Mouse (Mus musculus) limb, embryonic 10.5 days (tissue): ENCODE data around the gene Pacrg. TPM values are rescaled to one million over a fixed set of nuclear protein-coding genes. Genes with fewer than 3 reads are reported as not detected.

Experiments used
- DNase-seq: peaks from one replicate; pipeline ENCODE4 v3.0.0-alpha.2; 2017; ENCODE audit warnings: low spot score
- H3K27ac ChIP-seq: fragments of 300-500 bp; sonication (generic); 2 replicates; pipeline ENCODE4 v1.5.1; 2016; ENCODE audit warnings: mild to moderate bottlenecking
- H3K27me3 ChIP-seq: fragments of 300-500 bp; sonication (generic); 2 replicates; pipeline ENCODE4 v1.6.1; 2016; ENCODE audit warnings: low read depth, mild to moderate bottlenecking; ENCODE audit not compliant: poor library complexity, severe bottlenecking
- H3K36me3 ChIP-seq: fragments of 300-500 bp; sonication (generic); 2 replicates; pipeline ENCODE4 v1.6.1; 2016; ENCODE audit warnings: mild to moderate bottlenecking, moderate library complexity
- H3K4me1 ChIP-seq: fragments of 300-500 bp; sonication (generic); 2 replicates; pipeline ENCODE4 v1.6.1; 2016
- H3K4me3 ChIP-seq: fragments of 300-500 bp; sonication (generic); 2 replicates; pipeline ENCODE4 v1.5.1; 2016; ENCODE audit warnings: mild to moderate bottlenecking, moderate library complexity
- H3K9me3 ChIP-seq: fragments of 300-500 bp; sonication (generic); replicated peaks from 2 replicates; pipeline ENCODE4 v1.6.1; 2016; ENCODE audit warnings: mild to moderate bottlenecking
- WGBS: fragments of 180-500 bp; shearing (Covaris S2); methylation state at CpG from one replicate; pipeline ENCODE4 v1.1.7; 2016; 5-methylcytosine and 5-hydroxymethylcytosine counted together
- polyA plus RNA-seq: library from polyadenylated mRNA; unstranded; fragments of >200 nt; fragmentation: Nextera tagmentation; extraction: Ambion mirVana; gene quantifications from 2 replicates; pipeline ENCODE4 v1.2.1, GENCODE M21; 2016

The Pacrg gene
- polyA plus RNA-seq, 1 experiment from 2014 or later = 1.3 TPM

DNA sequence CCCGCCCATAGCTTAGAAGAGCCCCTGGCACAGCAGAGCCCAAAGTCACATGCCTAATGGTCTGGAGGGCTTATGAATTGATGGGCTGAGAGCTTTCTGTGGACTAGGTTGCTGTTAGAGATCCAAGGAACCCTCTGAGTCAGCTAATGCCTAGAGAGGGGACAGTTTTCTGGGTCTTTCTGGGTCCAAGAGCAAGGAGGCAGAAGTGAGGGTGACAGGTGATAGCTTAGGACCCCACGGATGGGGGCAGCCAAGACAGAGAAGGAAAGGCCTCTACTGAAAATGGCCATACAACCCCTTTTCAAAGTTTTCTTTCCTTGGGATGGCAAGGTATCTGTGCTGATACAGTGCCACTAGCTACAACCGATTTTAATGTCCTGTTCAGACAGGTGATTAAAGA, 399.1 kb downstream of the Pacrg start:
- no peaks in the 10 kb centered on the region for H3K36me3 ChIP-seq
- H3K4me1 ChIP-seq = peaks cover 7% of the 10 kb centered on the region
- H3K27me3 ChIP-seq = no peaks in the 10 kb centered on the region
- 76% methylated on average over 3 of the region's 3 CpGs for WGBS
- no peak for DNase-seq
- no peak overlapping the region for H3K27ac ChIP-seq
- H3K4me3 ChIP-seq = no peak overlapping the region
- no peaks in the 10 kb centered on the region for H3K9me3 ChIP-seq

- Histone ChIP-seq H3K27ac (no peak overlapping the region), H3K4me3 (no peak overlapping the region), H3K9me3 (no peaks in the 10 kb centered on the region), H3K27me3 (no peaks in the 10 kb centered on the region), H3K4me1 (peaks cover 7% of the 10 kb centered on the region), H3K36me3 (no peaks in the 10 kb centered on the region)
- 78% methylated on average over 8 of the region's 8 CpGs for WGBS
- no peak for DNase-seq
Measured at GRCm38 (mm10) chr17:10439815-10440214, 400.3 kb downstream of the Pacrg start.

GRCm38 (mm10) chr17:10434867-10435266, 405.2 kb downstream of the Pacrg start:
- Histone ChIP-seq H3K4me1 (no peaks in the 10 kb centered on the region), H3K36me3 (no peaks in the 10 kb centered on the region), H3K4me3 (no peak overlapping the region), H3K9me3 (no peaks in the 10 kb centered on the region), H3K27me3 (no peaks in the 10 kb centered on the region), H3K27ac (no peak overlapping the region)
- WGBS = 48% methylated on average over 1 of the region's 1 CpGs
- no peak for DNase-seq

- no peaks in the 10 kb centered on the region for H3K36me3 ChIP-seq
- WGBS = 92% methylated on average over 7 of the region's 7 CpGs
Measured at GRCm38 (mm10) chr17:10432525-10433180, 407.5 kb downstream of the Pacrg start.

DNA sequence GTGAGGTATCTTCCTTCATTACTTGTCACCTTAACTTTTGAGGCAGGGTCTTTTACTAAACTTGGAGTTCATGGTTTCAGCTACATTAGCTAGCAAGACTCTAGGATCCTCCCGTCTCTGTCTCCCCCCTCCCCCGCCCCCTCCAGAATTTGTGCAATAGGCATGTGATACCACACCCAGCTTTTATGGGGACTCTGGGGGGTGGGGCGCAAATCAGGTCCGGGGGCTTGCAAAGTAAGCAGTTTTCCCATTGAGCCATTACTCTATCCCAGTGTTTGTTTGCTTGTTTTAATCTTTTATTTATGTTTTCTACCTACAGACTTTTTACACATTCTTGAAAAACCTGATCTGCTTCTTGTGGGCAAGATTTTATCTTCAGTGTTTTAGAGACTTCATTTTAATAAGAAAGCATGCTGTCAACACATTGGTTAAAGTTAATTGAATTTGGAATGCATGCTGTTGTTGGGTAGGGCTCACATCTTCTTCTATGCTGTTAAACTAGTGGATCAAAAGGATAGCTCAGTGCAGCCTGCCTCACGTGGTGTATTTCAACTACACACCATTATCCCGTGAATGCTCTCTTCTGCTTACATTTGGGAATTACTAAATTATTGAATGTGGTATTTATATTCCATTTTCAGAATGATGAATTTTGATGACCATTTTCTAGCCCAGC, 408.1 kb downstream of the Pacrg start:
- no peaks in the 10 kb centered on the region for H3K27me3 ChIP-seq
- no peaks in the 10 kb centered on the region for H3K9me3 ChIP-seq
- H3K36me3 ChIP-seq = no peaks in the 10 kb centered on the region
- no peak overlapping the region for H3K4me3 ChIP-seq
- WGBS = 64% methylated on average over 6 of the region's 6 CpGs
- H3K27ac ChIP-seq = no peak overlapping the region
- DNase-seq = no peak
- no peaks in the 10 kb centered on the region for H3K4me1 ChIP-seq

More at GRCm38 (mm10) chr17:10432525-10433180, 407.5 kb downstream of the Pacrg start:
- Histone ChIP-seq H3K9me3 (no peaks in the 10 kb centered on the region), H3K4me1 (no peaks in the 10 kb centered on the region), H3K4me3 (no peak overlapping the region), H3K27ac (no peak overlapping the region), H3K27me3 (no peaks in the 10 kb centered on the region)
- DNase-seq = no peak

DNA sequence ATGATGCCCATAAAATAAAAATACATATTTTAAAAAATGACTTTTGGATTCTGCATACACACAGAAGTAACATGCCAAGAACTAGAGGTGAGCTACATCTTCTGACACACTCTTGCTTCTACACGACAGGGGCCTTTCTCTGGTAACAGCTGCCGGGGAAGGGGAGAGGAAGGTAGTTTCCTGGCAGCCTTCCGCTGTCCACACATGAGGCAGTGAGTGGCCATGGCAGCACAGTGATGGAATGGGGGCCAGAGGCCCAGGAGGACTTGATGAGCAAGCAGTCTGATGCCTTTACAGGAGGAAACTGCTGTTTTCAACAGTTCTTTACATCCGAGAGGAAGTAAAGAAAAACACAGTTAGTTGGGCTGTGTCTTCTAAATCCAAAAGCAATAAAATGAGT, 409.3 kb downstream of the Pacrg start:
- H3K27me3 ChIP-seq = no peaks in the 10 kb centered on the region
- no peaks in the 10 kb centered on the region for H3K9me3 ChIP-seq
- H3K4me3 ChIP-seq = no peak overlapping the region
- 81% methylated on average over 4 of the region's 4 CpGs for WGBS
- no peak for DNase-seq
- 0 out of 2 replicates have a peak, but pooled peaks cover under 1% of the 10 kb centered on the region for H3K4me1 ChIP-seq
- no peak overlapping the region for H3K27ac ChIP-seq
- no peaks in the 10 kb centered on the region for H3K36me3 ChIP-seq

GRCm38 (mm10) chr17:10429406-10429805, 410.7 kb downstream of the Pacrg start:
- Histone ChIP-seq H3K27me3 (no peaks in the 10 kb centered on the region), H3K4me3 (no peak overlapping the region), H3K9me3 (no peaks in the 10 kb centered on the region), H3K4me1 (0 out of 2 replicates have a peak, but pooled peaks cover 2% of the 10 kb centered on the region), H3K27ac (no peak overlapping the region), H3K36me3 (no peaks in the 10 kb centered on the region)
- WGBS = 89% methylated on average over 11 of the region's 11 CpGs
- no peak for DNase-seq

- Histone ChIP-seq H3K4me3 (no peak overlapping the region), H3K9me3 (no peaks in the 10 kb centered on the region), H3K27me3 (no peaks in the 10 kb centered on the region), H3K27ac (no peak overlapping the region), H3K4me1 (0 out of 2 replicates have a peak, but pooled peaks cover 2% of the 10 kb centered on the region), H3K36me3 (no peaks in the 10 kb centered on the region)
- 85% methylated on average over 5 of the region's 5 CpGs for WGBS
- DNase-seq = no peak
Measured at GRCm38 (mm10) chr17:10425311-10425710, 414.8 kb downstream of the Pacrg start.

- H3K4me3 ChIP-seq = no peak overlapping the region
- no peak overlapping the region for H3K27ac ChIP-seq
- no peaks in the 10 kb centered on the region for H3K27me3 ChIP-seq
- no peaks in the 10 kb centered on the region for H3K36me3 ChIP-seq
- WGBS = 78% methylated on average over 7 of the region's 7 CpGs
- H3K4me1 ChIP-seq = no peaks in the 10 kb centered on the region
- no peak for DNase-seq
- no peaks in the 10 kb centered on the region for H3K9me3 ChIP-seq
Measured at GRCm38 (mm10) chr17:10417558-10418253, 422.4 kb downstream of the Pacrg start.

DNA sequence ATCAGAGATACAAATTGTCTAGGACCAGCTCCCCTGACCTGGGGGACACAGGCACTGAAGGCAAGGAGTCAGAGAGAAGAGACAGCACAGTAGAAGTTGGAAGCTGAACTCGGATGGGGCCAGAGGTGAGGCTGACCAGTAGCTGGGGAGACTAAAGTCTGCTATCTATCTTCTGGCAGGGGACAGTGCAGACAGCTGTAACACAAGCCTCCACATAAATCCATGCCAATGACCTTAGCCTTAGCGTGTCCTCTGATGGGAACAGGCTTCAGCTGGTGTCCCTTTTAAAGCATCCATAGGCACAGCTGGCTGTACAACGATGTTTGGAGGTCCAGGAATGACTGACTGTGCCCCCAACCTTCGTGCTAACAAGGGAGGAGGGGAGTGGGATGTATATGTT, 423.1 kb downstream of the Pacrg start:
- Histone ChIP-seq H3K27me3 (no peaks in the 10 kb centered on the region), H3K4me1 (no peaks in the 10 kb centered on the region), H3K4me3 (no peak overlapping the region), H3K9me3 (no peaks in the 10 kb centered on the region), H3K27ac (no peak overlapping the region), H3K36me3 (no peaks in the 10 kb centered on the region)
- 61% methylated on average over 4 of the region's 4 CpGs for WGBS
- DNase-seq = no peak

- H3K36me3 ChIP-seq = no peaks in the 10 kb centered on the region
- no peak for DNase-seq
- no peaks in the 10 kb centered on the region for H3K27me3 ChIP-seq
- no peak overlapping the region for H3K27ac ChIP-seq
- H3K9me3 ChIP-seq = no peaks in the 10 kb centered on the region
- no peaks in the 10 kb centered on the region for H3K4me1 ChIP-seq
- H3K4me3 ChIP-seq = no peak overlapping the region
- 91% methylated on average over 4 of the region's 4 CpGs for whole genome bisulfite sequencing
Measured at GRCm38 (mm10) chr17:10416101-10416500, 424.0 kb downstream of the Pacrg start.

- DNase-seq = no peak
- 89% methylated on average over 4 of the region's 4 CpGs for WGBS
- H3K4me3 ChIP-seq = no peak overlapping the region
- no peaks in the 10 kb centered on the region for H3K9me3 ChIP-seq
- no peaks in the 10 kb centered on the region for H3K36me3 ChIP-seq
- no peaks in the 10 kb centered on the region for H3K27me3 ChIP-seq
- no peaks in the 10 kb centered on the region for H3K4me1 ChIP-seq
- H3K27ac ChIP-seq = no peak overlapping the region
Measured at GRCm38 (mm10) chr17:10414383-10414782, 425.7 kb downstream of the Pacrg start.

DNA sequence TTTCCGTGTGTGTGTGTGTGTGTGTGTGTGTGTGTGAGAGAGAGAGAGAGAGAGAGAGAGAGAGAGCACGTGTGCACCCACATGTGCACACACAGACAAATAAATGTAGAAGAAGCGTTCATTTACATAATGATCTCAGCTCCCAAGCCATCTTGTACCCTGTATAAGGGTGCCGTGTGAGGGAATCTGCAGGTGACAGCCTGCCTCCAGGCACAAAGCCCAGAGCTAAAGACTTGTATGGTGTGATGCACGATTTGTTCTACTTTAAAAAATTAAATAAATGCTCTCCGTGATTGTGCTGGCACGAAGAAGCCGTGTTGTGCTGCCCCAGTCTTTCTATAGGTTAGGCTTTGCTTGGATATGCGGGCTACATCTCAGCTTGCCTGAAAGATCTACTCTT, 426.2 kb downstream of the Pacrg start:
- Histone ChIP-seq H3K27me3 (no peaks in the 10 kb centered on the region), H3K27ac (no peak overlapping the region), H3K4me1 (peaks cover 3% of the 10 kb centered on the region), H3K36me3 (no peaks in the 10 kb centered on the region), H3K4me3 (no peak overlapping the region), H3K9me3 (no peaks in the 10 kb centered on the region)
- WGBS = 94% methylated on average over 9 of the region's 9 CpGs
- no peak for DNase-seq
